Mouse (Mus musculus) layer of hippocampus, postnatal 36 days (tissue): ENCODE data around the gene Pitpnm2. TPM values are rescaled to one million over a fixed set of nuclear protein-coding genes. Genes with fewer than 3 reads are reported as not detected.
"Not testable (repeated sequence)": the region's sequence is repeated elsewhere in the genome, so short reads cannot be mapped to it uniquely, and the experiment has no call there.

Experiments
- DNase-seq, 2 experiments: peaks; one replicate each; pipeline ENCODE4 v3.0.0; 2022
- total RNA-seq, 2 experiments: library from RNA; stranded (reverse); gene quantifications; 2 replicates each; pipeline ENCODE4 v1.2.3; 2021

Pitpnm2 gene
- total RNA-seq, 2 experiments from 2014 or later, result 281 to 377 TPM

- DNase-seq, result no peak
Observed at GRCm38 (mm10) chr5:124220551-124220950, 29.0 kb downstream of the Pitpnm2 start.

DNA sequence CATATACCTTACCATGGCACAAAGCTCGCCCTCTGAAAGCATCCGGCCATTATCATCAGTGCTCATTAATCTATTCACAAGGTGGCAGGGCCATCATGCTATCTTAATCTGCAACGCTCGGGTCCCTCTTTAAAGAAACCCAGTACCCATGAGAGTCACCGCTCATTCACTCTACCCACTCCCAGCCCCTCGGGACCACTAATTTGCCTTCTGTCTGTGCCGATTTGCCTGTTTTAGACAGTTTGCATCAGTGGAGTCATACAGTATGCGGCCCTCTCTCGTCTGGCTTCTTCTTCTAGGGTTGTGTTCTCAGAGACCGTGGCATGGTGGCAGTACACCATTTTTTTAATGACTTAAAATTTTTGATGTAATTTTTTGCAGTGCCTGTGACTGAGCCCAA is 30.1 kb downstream of the Pitpnm2 start:
- DNase-seq, result no peak

DNA sequence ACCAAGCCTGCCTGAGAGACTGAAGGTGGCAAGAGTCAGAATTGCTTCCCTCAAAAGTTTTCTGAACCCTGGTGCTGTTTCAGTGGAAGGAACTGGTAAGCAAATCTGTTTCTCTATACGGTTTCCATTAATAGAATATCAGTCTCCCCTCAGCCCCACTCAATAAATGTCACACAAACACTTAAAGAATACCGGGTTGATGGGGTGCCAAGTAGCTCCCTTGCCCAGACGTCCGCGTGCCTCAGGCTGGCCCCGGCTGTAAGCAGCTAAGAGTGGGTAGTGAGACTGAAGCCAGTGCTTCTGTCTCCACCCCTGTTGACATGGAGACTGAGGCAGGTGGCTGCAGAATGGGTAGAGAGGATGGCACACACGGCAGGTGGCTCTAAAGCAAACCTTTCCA is 30.6 kb downstream of the Pitpnm2 start:
- no peak for DNase-seq

GRCm38 (mm10) chr5:124217566-124218249 is 31.9 kb downstream of the Pitpnm2 start:
- peak in 1 of 2 experiments; percentile 57 for DNase-seq

DNA sequence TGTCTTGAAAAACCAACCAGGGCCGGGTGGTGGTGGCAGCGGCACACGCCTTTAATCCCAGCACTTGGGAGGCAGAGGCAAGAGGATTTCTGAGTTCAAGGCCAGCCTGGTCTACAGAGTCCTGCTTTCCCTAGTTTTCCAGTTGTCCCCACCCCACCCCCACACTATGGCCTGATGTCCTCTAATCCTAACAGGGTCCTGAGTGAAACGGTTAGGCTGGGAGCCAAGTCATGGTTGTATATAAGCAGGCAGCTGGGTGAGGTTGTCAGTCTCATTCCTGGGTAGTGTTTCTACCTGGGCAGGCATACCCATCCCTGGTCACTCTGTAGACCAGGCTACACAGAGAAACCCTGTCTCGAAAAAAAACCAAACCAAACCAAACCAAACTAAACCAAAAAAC is 32.5 kb downstream of the Pitpnm2 start:
- DNase-seq, result not testable (repeated sequence)

GRCm38 (mm10) chr5:124216403-124216802 is 33.2 kb downstream of the Pitpnm2 start:
- no peak for DNase-seq

GRCm38 (mm10) chr5:124215647-124216046 is 33.9 kb downstream of the Pitpnm2 start:
- DNase-seq, result no peak

- DNase-seq, result no peak
Observed at GRCm38 (mm10) chr5:124214516-124215145, 34.9 kb downstream of the Pitpnm2 start.

GRCm38 (mm10) chr5:124213588-124214469 is 35.7 kb downstream of the Pitpnm2 start:
- no peak for DNase-seq

- no peak for DNase-seq
Observed at GRCm38 (mm10) chr5:124211669-124212068, 37.9 kb downstream of the Pitpnm2 start.

DNA sequence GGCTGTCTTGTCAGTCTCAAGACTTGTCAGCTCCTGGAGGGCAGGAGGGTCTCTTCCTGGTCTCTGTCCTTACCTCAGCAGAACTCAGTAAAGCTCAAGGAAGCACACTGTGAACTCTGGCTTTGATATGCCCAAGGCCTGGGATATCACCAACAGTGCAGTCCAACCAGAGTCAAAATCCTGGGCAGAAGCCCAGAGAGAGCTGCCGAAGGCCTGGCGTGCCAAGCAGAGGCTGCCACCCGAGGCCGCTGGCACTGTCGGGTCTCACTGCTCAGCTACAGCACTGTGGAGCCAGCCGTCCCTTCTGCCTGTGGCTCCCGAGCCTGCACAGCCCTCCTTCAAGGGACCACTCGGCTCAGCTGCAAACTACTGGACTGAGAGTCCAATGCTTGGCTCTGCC is 38.3 kb downstream of the Pitpnm2 start:
- DNase-seq, result peak in 1 of 2 experiments; percentile 57

DNA sequence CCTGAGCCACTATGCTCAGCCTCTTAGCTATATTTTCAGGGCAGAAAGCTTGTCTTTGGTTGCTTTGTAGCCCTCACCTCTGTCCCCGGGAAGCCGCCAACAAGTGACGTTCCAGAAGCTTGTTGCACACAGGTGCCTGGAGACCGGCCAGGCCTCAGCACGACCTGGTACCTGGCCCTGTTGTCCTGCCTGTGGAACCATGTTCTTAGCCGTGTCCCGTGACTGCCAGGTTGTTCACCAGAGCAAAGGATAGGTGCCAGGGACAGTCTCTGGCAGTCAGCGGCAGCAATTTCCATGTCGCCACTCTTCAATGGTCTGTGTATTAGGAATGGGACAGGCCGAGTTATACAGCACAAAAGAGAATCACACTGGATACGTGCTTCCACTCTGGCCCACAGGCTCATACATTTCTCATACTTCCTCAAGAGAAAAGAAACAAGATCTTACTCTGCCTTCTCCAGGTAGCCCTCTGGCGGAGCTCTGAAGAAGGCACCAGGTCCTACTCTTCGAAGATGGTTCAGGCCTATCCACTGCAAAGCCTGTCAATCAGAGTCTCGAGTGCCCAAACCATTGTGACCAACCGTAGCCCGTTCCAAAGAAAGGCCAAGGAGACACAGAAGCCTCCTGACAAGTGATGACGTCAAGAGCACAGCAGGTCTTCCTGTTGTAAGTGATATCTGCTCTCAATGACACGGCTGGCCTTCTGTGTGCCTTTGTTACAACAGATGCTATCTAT is 39.1 kb downstream of the Pitpnm2 start:
- no peak for DNase-seq

GRCm38 (mm10) chr5:124209850-124210249 is 39.7 kb downstream of the Pitpnm2 start:
- DNase-seq, result no peak

GRCm38 (mm10) chr5:124208030-124208429 is 41.5 kb downstream of the Pitpnm2 start:
- DNase-seq, result no peak

DNA sequence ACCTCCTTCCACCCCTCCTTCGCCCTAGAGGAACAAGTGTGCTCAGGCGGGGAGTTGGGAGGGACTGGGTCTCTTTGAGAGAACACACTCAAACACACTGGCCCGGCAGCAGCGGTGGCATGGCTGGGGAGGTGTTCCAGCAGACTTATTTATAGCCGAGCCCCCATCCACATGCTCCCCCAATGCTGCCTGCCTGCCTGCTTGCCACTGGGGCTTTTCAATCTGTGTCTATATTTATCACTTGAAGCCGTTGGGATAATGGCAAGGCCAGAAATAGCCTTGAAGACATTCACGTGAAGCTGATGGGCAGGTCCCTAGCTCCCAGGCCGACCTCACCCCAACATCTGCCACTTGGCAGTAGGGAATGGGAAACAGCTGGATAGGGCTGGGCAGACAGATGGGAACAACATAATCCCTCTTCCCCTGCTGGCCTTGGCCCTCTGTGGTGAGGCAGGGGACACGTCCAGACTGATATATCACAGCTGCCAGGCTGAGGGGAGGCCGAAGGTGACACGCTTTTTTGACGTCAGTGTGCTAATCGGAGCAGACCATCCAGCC is 43.0 kb downstream of the Pitpnm2 start:
- no peak for DNase-seq

DNA sequence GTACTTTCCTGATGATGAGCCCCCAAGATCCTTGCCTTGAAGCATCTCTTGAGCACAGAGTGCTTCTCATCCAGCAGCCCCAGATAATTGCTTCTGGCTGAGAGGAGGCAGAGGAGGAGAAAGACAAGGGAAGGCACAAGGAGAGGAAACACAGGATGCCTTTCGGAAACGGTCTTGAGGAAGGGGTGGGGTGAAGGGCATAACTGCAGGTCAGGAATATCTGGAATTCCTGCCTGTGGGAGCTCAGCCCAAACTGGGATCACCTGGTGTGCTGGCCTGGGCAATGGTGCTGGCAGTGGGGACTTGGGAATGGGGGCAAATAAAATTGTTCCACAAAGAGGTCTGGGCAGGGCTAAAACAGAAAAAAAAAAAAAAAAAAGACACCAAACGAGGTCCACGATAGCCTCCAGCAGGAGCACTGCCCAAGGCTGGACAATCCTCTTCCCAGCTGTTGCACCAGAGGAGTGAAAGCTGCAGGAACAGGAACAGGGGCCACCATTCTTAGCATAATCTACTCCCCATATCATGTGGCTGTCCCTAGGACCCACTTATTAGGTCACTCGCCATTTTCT is 43.7 kb downstream of the Pitpnm2 start:
- DNase-seq, result no peak

GRCm38 (mm10) chr5:124205211-124205610 is 44.3 kb downstream of the Pitpnm2 start:
- no peak for DNase-seq

DNA sequence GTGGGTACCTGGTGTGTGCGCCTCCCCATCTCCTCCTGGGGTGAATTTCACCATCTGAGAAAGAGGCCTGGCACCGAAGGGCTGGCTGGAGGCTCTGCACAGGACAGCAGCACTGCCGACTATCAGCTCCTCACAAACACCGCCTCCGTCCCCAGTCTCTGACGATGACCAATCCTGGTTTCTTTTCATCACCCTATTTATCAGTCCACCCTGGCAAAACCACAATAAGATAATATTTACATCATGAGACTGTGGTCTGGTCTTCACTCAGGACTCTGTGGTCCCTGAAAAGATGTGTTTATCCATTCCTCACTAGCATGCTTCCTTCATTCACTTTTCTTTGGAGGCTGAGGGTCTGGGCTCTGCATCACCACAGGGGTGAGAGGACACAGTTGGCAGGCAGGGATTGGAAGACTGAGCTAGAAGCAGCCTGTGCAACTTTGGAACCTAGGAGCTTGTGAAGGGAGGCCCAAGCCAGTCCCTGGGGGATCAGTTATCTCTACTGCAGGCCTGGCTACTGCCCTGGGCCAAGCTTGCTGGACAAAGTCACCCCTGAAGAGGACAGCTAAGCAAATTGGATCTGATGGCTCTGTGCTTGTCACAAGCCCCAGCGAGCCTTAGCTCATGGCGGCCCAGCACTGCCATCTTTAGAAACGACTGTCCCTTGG is 45.3 kb downstream of the Pitpnm2 start:
- DNase-seq, result no peak

DNA sequence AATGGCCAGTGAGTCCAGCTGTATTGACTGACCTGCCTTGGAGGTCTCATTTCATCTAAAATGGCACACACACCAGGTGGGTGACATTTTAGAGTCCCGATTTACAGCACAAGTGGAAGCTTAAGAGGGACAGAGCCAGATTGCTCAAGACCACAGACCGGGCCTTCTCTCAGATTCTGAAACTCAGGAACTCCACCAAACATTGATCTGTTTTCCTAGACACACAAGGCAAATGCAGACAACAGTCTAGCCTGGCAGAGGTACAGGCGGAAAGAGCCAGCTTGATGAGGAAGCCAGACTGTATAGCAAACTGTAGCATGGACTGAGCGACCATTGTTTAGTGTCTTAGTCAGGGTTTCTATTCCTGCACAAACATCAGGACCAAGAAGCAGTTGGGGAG is 46.3 kb downstream of the Pitpnm2 start:
- no peak for DNase-seq

DNA sequence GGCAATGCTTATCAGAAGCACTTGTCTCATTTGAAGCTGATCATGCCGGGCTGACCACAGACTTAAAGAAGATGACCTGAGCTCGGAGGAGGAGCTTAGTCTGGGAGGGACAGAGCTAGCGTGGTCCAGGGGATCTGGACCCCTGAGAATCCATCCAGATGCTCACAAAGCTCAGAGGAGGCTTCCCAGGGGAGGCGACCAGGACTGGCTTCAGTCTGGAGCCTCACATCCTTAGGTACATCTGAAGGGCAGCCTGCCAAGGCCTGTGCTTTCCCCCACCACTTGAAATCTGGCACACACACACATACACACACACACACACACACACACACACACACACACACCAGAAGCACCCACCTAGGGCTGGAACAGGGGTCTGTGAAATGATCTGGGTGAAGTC is 47.5 kb downstream of the Pitpnm2 start:
- DNase-seq, result no peak

- DNase-seq, result no peak
Observed at GRCm38 (mm10) chr5:124201564-124201963, 48.0 kb downstream of the Pitpnm2 start.
